In genomic region chr13:49788563-49789393, GRCm38 (mm10) we compare ENCODE assay signal across 21 mouse cellular contexts. TPM values are rescaled to one million over a fixed set of nuclear protein-coding genes. Genes with fewer than 3 reads are reported as not detected.
DNase-seq lines count a peak whose midpoint lies in the region; ATAC-seq lines count a peak whose summit lies in the region.
"Had no signal": no experiment of that assay in that cellular context is flagged by ENCODE, and none has a peak within 500 bp of the region (broad histone marks: within the 10 kb centered on the region; RNA-seq: fewer than 3 reads in every experiment).

No protein-coding gene starts in this region.

- no peak overlapping the region for H3K27ac ChIP-seq in kidney, embryonic 16.5 days (ENCODE audit: low read length)
- peak overlapping the region; percentile 73 for H3K27ac ChIP-seq in heart, embryonic 10.5 days
- no peak overlapping the region for H3K27ac ChIP-seq in liver, embryonic 11.5 days (ENCODE audit: low read depth, low read length)
- H3K27ac ChIP-seq in midbrain, embryonic 16.5 days (ENCODE audit: low read length), result no peak overlapping the region
- H3K27ac ChIP-seq: forebrain, embryonic 10.5 days; hindbrain, embryonic 10.5 days; intestine, embryonic 15.5 days; midbrain, embryonic 10.5 days had no signal

- ATAC-seq in kidney, embryonic 16.5 days (ENCODE audit: low FRiP score, low TSS enrichment), result peak; percentile 27; the same call in 1 of the 2 replicates
- ATAC-seq in liver, embryonic 11.5 days (replicated peaks; ENCODE audit: low FRiP score), result peak; percentile 53
- ATAC-seq in midbrain, embryonic 16.5 days, result no peak
- ATAC-seq: intestine, embryonic 15.5 days had no signal

- WGBS in kidney, embryonic 16.5 days, result 31% methylated on average over 5 of the region's 5 CpGs
- 39% methylated on average over 5 of the region's 5 CpGs for WGBS in heart, embryonic 10.5 days
- WGBS in liver, embryonic 11.5 days, result 39% methylated on average over 5 of the region's 5 CpGs
- 71% methylated on average over 5 of the region's 5 CpGs for WGBS in midbrain, embryonic 16.5 days

- no peak for DNase-seq in kidney, adult 9 months
- peak; percentile 24 for DNase-seq in embryo, embryonic 10.5 days (ENCODE audit: low spot score)
- no peak for DNase-seq in heart, embryonic 10.5 days (ENCODE audit: low spot score)
- DNase-seq in liver, embryonic 11.5 days (ENCODE audit: low spot score), result no peak
- DNase-seq in right cerebral cortex, adult 2 months (ENCODE audit: low spot score in 2 of 2), result no peak
- DNase-seq: adrenal gland, adult 2 months; cerebellum, adult 9-10 months; gastrocnemius, postnatal 25 days; lung, postnatal 10 days; thymus, postnatal 25 days had no signal

- no peaks in the 10 kb centered on the region for H3K4me1 ChIP-seq in kidney, embryonic 16.5 days (ENCODE audit: insufficient read depth, low read length)
- H3K4me1 ChIP-seq in heart, embryonic 10.5 days, result peaks cover 18% of the 10 kb centered on the region
- H3K4me1 ChIP-seq in liver, embryonic 11.5 days (replicated peaks; ENCODE audit: control insufficient read depth, insufficient read depth, low read length), result peaks cover 3% of the 10 kb centered on the region; the same call in 1 of the 2 replicates
- no peaks in the 10 kb centered on the region for H3K4me1 ChIP-seq in midbrain, embryonic 16.5 days (ENCODE audit: control insufficient read depth, insufficient read depth, low read length)
- H3K4me1 ChIP-seq: forebrain, embryonic 10.5 days; hindbrain, embryonic 10.5 days; intestine, embryonic 15.5 days; midbrain, embryonic 10.5 days had no signal

- no peaks in the 10 kb centered on the region for H3K36me3 ChIP-seq in kidney, embryonic 16.5 days (ENCODE audit: insufficient read depth, low read length)
- no peaks in the 10 kb centered on the region for H3K36me3 ChIP-seq in heart, embryonic 10.5 days
- no peaks in the 10 kb centered on the region for H3K36me3 ChIP-seq in liver, embryonic 11.5 days (ENCODE audit: control insufficient read depth, insufficient read depth, low read length)
- H3K36me3 ChIP-seq in midbrain, embryonic 16.5 days (ENCODE audit: control insufficient read depth, insufficient read depth, low read length), result no peaks in the 10 kb centered on the region
- H3K36me3 ChIP-seq: forebrain, embryonic 10.5 days; G1E; hindbrain, embryonic 10.5 days; intestine, embryonic 15.5 days; midbrain, embryonic 10.5 days had no signal

- H3K9me3 ChIP-seq in kidney, embryonic 16.5 days (ENCODE audit: low read length), result no peaks in the 10 kb centered on the region
- no peaks in the 10 kb centered on the region for H3K9me3 ChIP-seq in heart, embryonic 10.5 days
- H3K9me3 ChIP-seq in liver, embryonic 11.5 days (ENCODE audit: control insufficient read depth, low read length), result no peaks in the 10 kb centered on the region
- H3K9me3 ChIP-seq in midbrain, embryonic 16.5 days (replicated peaks; ENCODE audit: control insufficient read depth, low read length, poor library complexity, severe bottlenecking), result no peaks in the 10 kb centered on the region
- H3K9me3 ChIP-seq: forebrain, embryonic 10.5 days; G1E; hindbrain, embryonic 10.5 days; intestine, embryonic 15.5 days; midbrain, embryonic 10.5 days had no signal

- H3K27me3 ChIP-seq in kidney, embryonic 16.5 days (ENCODE audit: insufficient read depth, low read length), result no peaks in the 10 kb centered on the region
- no peaks in the 10 kb centered on the region for H3K27me3 ChIP-seq in heart, embryonic 10.5 days (ENCODE audit: insufficient read depth, poor library complexity, severe bottlenecking)
- no peaks in the 10 kb centered on the region for H3K27me3 ChIP-seq in liver, embryonic 11.5 days (replicated peaks; ENCODE audit: control insufficient read depth, insufficient read depth, low read length)
- H3K27me3 ChIP-seq in midbrain, embryonic 16.5 days (ENCODE audit: control insufficient read depth, insufficient read depth, low read depth, low read length), result no peaks in the 10 kb centered on the region
- H3K27me3 ChIP-seq: intestine, embryonic 15.5 days had no signal

- no peak overlapping the region for H3K4me3 ChIP-seq in kidney, embryonic 16.5 days (ENCODE audit: low read length)
- no peak overlapping the region; the same call in 1 of the 2 replicates for H3K4me3 ChIP-seq in heart, embryonic 10.5 days
- H3K4me3 ChIP-seq in liver, embryonic 11.5 days (ENCODE audit: low read depth, low read length), result no peak overlapping the region
- H3K4me3 ChIP-seq in midbrain, embryonic 16.5 days (ENCODE audit: low read depth, low read length), result no peak overlapping the region
- H3K4me3 ChIP-seq: forebrain, embryonic 10.5 days; hindbrain, embryonic 10.5 days; intestine, embryonic 15.5 days; midbrain, embryonic 10.5 days; myocyte had no signal

- no peak overlapping the region for H3K4me2 ChIP-seq in kidney, embryonic 16.5 days (replicated peaks; ENCODE audit: low read depth, low read length)
- no peak overlapping the region for H3K4me2 ChIP-seq in liver, embryonic 11.5 days
- H3K4me2 ChIP-seq in midbrain, embryonic 16.5 days (ENCODE audit: low read length), result no peak overlapping the region
- H3K4me2 ChIP-seq: intestine, embryonic 15.5 days had no signal

- H3K9ac ChIP-seq in kidney, embryonic 16.5 days (replicated peaks; ENCODE audit: low read length), result no peak overlapping the region
- no peak overlapping the region for H3K9ac ChIP-seq in liver, embryonic 11.5 days (ENCODE audit: low read depth, low read length)
- H3K9ac ChIP-seq in midbrain, embryonic 16.5 days (ENCODE audit: low read depth, low read length), result no peak overlapping the region
- H3K9ac ChIP-seq: intestine, embryonic 15.5 days had no signal

RNA-seq across cellular contexts. Expression of gene Gm30302, which starts 10.0 kb away (rescaled TPM):
- not detected in 2 replicates for polyA plus RNA-seq in kidney, embryonic 16.5 days (2015; fragmentation: Nextera tagmentation; extraction: Ambion mirVana)
- polyA plus RNA-seq in heart, embryonic 10.5 days (2016; fragmentation: Nextera tagmentation; extraction: Ambion mirVana), result 0.10 TPM in 2 replicates
- 0.14 TPM in 1 of 2 replicates, not detected in the other for polyA plus RNA-seq in liver, embryonic 11.5 days (2014; fragmentation: Nextera tagmentation; extraction: Ambion mirVana)
- not detected in 2 replicates for polyA plus RNA-seq in midbrain, embryonic 16.5 days (2015; fragmentation: Nextera tagmentation; extraction: Ambion mirVana)
- polyA plus RNA-seq: adrenal gland, adult 2 months; embryonic facial prominence, embryonic 14.5 days; forebrain, embryonic 10.5 days; G1E; hindbrain, embryonic 10.5 days; intestine, embryonic 15.5 days; limb, embryonic 11.5 days; midbrain, embryonic 10.5 days; myocyte; stomach, embryonic 14.5 days had no signal
